Mouse (Mus musculus) yolk sac, embryonic 10.5 days (tissue): ENCODE measurements around the gene Gng4.
A peak's percentile ranks its signal among the peaks of the same experiment; 100 is the strongest.

Source experiments
- DNase-seq: peaks from one replicate; pipeline ENCODE4 v3.0.0-alpha.2; 2017; ENCODE audit warnings: low spot score

Gene Gng4

GRCm38 (mm10) chr13:13818696-13819095 is 34.8 kb downstream of the Gng4 start:
- no peak for DNase-seq

GRCm38 (mm10) chr13:13820234-13821123 is 36.6 kb downstream of the Gng4 start:
- no peak for DNase-seq

- DNase-seq: no peak
Measured at GRCm38 (mm10) chr13:13824946-13825345, 41.1 kb downstream of the Gng4 start.

- no peak for DNase-seq
Measured at GRCm38 (mm10) chr13:13826533-13826932, 42.7 kb downstream of the Gng4 start.

- no peak for DNase-seq
Measured at GRCm38 (mm10) chr13:13828125-13828524, 44.3 kb downstream of the Gng4 start.

- DNase-seq: no peak
Measured at GRCm38 (mm10) chr13:13830469-13831074, 46.7 kb downstream of the Gng4 start.

GRCm38 (mm10) chr13:13835180-13835579 is 51.3 kb downstream of the Gng4 start:
- DNase-seq: no peak

GRCm38 (mm10) chr13:13845021-13845420 is 61.2 kb downstream of the Gng4 start:
- no peak for DNase-seq

GRCm38 (mm10) chr13:13847075-13847599 is 63.3 kb downstream of the Gng4 start:
- no peak for DNase-seq

- DNase-seq: no peak
Measured at GRCm38 (mm10) chr13:13857190-13857589, 73.3 kb downstream of the Gng4 start.

GRCm38 (mm10) chr13:13862346-13862745 is 78.5 kb downstream of the Gng4 start:
- DNase-seq: peak; percentile 27

- peak; percentile 70 for DNase-seq
Measured at GRCm38 (mm10) chr13:13862941-13863340, 79.1 kb downstream of the Gng4 start.

GRCm38 (mm10) chr13:13866339-13866738 is 82.5 kb downstream of the Gng4 start:
- no peak for DNase-seq

- DNase-seq: peak; percentile 17
Measured at GRCm38 (mm10) chr13:13867078-13867759, 83.4 kb downstream of the Gng4 start.

GRCm38 (mm10) chr13:13867922-13868321 is 84.1 kb downstream of the Gng4 start:
- peak; percentile 20 for DNase-seq
